Mouse (Mus musculus) embryo, embryonic 11 days (tissue): ENCODE results near the gene Olfr322.
"Not testable (repeated sequence)": the region's sequence is repeated elsewhere in the genome, so short reads cannot be mapped to it uniquely, and the experiment has no call there.

Source experiments
- DNase-seq: peaks from one replicate; pipeline ENCODE4 v3.0.0-alpha.2; 2015

Olfr322 gene

DNA sequence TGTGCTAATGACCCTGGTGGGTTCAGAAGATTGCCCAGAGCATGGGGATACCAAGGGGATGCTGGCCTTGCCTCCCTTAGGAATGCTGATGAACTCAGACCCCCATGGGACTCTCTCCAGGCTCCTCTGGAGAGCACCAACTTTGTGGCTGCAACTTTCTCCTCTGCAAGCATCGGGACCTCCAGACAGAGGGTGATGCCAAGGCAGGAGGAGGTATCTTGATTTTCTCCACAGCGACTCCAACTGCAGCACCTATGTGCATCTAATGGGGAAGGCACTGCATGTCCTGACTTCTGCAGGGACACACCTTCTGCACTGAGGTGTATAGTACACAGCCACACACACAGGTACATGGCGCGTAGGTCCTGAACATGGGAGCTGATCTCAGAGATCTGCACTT, at the start of gene Olfr322:
Olfr322 (plus strand) TSS at position 187 of the 400 bp plus-strand sequence.
- no peak for DNase-seq

GRCm38 (mm10) chr11:58613359-58613758, 45.2 kb upstream of the Olfr322 start:
- DNase-seq: no peak

DNA sequence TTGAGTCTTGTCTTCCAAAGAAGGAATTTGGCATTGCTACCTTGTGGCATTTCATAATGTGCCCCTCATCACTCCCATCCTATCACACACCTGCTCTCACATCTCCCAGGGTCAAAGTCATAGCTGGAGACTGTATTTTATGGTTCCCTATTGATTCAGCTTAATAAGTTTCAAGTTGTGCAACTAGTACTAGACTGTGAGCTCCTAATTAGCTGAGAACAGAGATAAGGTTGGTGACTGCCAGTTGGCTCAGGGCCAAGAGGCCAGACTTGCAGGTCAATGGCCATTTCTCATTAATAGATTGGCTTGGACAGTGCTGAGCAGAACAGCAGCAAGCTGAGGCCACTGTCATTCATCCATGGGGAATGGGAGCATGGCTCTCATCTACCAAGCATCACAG, 44.1 kb upstream of the Olfr322 start:
- no peak for DNase-seq

DNA sequence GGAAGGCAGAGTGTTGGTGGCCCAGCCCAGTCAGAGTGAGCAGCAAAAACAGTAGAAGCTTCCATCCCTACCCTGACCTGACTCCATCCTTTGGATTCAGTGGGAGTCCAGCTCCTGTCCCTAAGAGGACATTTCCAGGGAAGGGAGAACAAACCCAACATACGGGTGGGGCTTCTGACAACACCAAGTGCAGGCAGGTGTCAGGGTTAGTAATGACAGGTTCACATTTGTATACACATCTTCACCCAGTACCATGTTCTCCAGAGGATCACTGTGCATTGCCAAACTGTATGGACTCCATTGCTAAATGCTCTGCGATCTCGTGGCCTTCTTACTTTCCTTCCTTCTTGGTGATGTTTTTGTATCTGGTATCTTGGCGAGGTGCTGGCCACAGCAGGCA, 42.6 kb upstream of the Olfr322 start, which contains the start of gene 2210407C18Rik:
2210407C18Rik (minus strand) TSS at position 101 of the 400 bp plus-strand sequence.
- DNase-seq: no peak

DNA sequence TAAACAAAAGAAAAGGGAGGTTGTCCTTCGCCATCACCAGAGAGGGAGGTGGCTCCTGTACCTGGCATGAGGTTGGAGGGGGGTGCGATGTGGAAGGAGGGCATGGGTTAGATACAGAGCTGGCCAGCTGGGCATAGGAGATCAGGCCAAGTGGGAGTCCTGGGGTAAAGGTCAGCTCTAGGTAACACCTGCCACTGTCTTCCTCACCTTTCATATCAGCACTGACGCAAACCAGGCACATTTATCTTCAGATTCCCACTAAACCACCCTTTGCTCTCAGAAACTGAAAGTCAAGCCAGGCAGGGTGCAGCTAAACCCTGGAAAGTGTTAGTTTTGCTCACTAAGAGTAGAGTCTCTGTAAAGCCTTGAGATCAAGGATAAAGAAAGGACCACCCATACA, 40.2 kb upstream of the Olfr322 start:
- no peak for DNase-seq

DNA sequence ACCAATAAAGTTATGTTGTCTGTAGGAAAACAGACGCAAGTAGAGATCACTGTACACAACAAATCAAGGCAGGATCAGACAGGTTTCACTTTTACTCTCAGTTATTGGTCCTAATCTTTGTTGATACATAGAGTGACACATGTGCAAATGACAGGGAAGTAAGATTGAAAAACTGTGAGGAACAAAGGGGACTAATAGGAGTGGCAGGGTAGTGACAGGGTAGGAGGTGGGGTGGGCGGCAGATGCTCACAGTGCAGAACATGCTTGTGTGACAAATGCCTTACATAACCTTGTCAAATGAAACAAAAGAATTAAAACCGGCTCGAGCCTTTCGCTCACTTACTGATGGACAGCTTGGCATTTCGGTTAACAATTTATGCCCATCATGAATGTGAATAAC, 39.8 kb upstream of the Olfr322 start:
- no peak for DNase-seq

DNA sequence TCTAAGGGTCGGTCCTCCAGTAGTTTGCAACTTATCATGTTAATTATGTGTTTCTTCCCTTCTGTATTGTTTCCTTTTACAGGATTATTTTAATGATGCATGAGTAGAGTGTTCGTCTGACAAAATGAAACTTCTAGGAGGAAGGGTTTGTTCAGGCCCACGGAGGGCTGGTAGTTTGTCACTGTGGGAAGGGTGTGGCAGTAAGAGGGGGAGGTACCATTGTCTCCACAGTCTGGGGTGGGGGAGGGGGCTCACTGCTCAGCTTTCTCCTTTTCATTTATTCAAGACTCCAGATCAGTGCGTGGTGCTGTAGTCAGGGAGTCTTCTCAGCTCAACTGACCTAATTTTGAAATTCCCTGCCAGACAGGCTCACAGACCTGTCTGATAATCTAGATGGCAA, 32.4 kb upstream of the Olfr322 start:
- DNase-seq: no peak

GRCm38 (mm10) chr11:58630401-58630800, 28.2 kb upstream of the Olfr322 start, which contains the start of gene Olfr323:
Gene Olfr323, minus strand, starts transcription at chr11:58630501.
- no peak for DNase-seq

- DNase-seq: no peak
These were observed 23.7 kb upstream of the Olfr322 start for GRCm38 (mm10) chr11:58634878-58635277.

DNA sequence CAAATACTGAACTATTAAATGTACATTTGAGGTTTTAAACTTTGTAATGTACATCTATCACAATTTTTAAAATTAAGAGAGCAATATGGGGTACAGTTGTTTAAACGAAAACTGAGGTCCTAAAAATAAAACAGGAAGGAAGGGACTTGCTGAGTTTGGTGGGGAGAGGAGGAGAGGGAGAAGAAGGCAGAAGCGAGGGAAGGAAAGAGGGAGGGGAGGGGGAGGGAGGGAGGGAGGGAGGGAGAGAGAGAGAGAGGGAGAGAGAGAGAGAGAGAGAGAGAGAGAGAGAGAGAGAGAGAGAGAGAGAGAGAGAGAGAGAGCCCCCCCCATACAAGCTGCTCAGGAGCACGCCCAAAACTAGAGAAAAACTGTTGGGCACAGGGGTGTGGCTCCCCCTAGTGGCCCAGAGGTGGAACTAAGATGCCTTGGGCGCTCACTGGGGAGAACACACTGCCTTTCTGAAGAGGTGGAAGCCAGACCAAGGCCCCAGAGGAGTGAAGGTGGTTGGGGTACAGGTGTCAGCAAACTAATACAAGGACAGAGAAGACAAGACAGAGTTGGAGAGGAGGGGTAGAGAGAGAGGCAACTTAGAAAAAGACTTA, 22.1 kb upstream of the Olfr322 start:
- DNase-seq: peak; percentile 60

- no peak for DNase-seq
These were observed 20.3 kb upstream of the Olfr322 start for GRCm38 (mm10) chr11:58638176-58638701.

- peak; percentile 50 for DNase-seq
These were observed 18.2 kb upstream of the Olfr322 start, which contains the start of gene Trim58 for GRCm38 (mm10) chr11:58640272-58640867. Gene Trim58, plus strand, starts transcription at chr11:58640465.

GRCm38 (mm10) chr11:58641057-58641456, 17.5 kb upstream of the Olfr322 start:
- DNase-seq: peak; percentile 7

DNA sequence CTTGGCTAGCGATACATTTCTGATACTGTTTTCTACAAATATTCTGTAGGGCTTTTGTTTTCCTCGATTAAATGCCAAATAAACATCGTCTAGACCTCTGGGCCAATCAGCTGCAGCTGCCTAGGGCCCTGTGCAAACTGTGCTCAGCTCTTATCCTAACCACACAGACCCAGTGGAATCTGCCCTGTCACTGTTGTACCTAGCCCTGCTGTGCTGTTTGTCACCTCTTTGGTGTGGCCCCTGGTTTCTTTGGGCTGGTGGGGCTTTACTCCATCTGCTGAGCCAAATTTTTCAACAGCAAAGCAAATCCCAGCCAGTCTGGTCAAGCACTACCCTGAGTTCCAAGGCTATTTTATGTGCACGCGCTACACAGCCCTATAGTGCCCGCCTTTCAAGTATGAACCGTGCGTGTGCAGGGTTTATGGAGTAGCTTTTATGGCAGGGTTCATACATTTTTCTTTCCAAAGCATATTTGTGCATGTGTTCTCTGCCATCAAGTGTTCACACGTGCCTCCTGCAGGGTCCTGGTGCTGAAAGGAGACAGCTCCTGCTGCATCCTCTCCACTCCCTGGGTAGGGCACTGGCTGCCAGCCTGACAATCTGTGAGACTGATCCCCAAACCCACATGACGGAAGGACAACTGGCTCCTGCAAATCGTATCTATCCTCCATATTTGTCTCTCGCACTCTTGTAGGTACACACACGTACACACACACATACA, 16.8 kb upstream of the Olfr322 start:
- DNase-seq: no peak

- peak; percentile 65 for DNase-seq
These were observed 15.2 kb upstream of the Olfr322 start for GRCm38 (mm10) chr11:58643350-58643749.

DNA sequence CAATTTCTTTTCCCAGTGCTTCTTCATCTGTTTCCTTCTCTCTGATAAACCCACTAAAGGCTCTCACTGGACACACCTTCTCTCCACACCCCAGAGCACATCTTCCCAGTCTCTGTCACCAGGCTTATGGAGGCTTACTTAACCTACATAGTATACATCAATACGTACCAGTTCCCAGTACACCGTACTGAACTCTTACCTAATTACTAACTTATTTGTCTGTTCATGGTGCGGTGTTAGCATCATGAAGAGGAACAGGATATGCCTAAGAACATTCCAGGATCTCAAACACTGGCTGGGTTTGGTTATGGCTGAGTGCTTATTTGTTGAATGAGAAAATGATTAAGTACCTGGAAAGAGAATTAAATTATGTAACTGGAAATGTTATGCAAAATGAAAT, 3.4 kb upstream of the Olfr322 start:
- no peak for DNase-seq

- DNase-seq: no peak
These were observed 10.7 kb downstream of the Olfr322 start for GRCm38 (mm10) chr11:58669252-58669651.

DNA sequence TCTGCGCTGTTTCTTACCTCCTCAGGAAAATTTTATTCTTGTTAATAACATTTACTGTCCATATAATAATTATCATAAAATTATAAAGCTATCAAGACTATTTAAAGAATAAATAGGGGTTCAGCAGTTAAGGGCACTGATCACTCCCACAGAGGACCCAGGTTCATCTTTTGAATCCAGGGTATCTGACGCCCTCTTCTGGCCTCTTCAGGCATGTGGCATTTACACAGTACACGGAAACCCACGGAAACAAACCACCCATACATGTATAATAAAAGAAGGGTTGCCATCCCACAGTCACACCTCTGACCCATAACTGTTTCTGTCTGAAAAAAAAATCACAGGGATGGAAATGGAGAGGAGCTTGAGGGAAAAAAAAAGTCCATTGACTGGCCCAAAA, 13.2 kb downstream of the Olfr322 start:
- DNase-seq: no peak

DNA sequence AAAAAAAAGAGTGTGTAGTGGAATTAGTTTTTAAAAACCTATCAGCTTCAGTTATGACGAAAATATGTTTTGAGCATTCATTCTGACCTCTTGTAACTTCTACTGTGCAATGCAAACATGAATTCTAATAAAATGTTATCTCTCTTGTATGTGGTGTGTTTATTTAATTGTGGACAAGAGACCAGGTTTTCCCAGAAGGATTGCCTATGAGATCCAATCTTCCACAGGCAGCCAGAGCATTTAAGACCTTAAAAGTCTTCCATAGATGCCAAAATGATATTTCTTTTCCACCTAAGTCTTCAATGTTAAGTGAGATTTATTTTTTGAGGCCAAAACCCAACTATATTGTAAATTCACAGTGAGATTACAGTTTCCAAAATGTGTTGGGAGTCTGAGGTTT, 22.2 kb downstream of the Olfr322 start, which contains the start of gene Olfr320:
Olfr320 (plus strand) TSS at position 301 of the 400 bp plus-strand sequence.
- no peak for DNase-seq

- no peak for DNase-seq
These were observed 40.3 kb downstream of the Olfr322 start, which contains the start of gene Olfr319 for GRCm38 (mm10) chr11:58698862-58699261. Gene Olfr319, plus strand, starts transcription at chr11:58699162.

- DNase-seq: no peak
These were observed 50.5 kb downstream of the Olfr322 start for GRCm38 (mm10) chr11:58709086-58709485.

- not testable (repeated sequence) for DNase-seq
These were observed 59.1 kb downstream of the Olfr322 start for GRCm38 (mm10) chr11:58717723-58718122.
